Mouse (Mus musculus) hindbrain, embryonic 12.5 days (tissue): Measurements from ENCODE around the gene Focad. TPM values are rescaled to one million over a fixed set of nuclear protein-coding genes. Genes with fewer than 3 reads are reported as not detected.

Source experiments
- microRNA counts: library from miRNA; unstranded; fragments of <30 nt; microRNA quantifications from one replicate; lab custom pipeline; 2017
- microRNA-seq: library from miRNA; unstranded; fragments of <30 nt; microRNA quantifications from one replicate; pipeline ENCODE4, GENCODE M21; 2017
- polyA plus RNA-seq: library from polyadenylated mRNA; unstranded; fragments of >200 nt; fragmentation: Nextera tagmentation; extraction: Ambion mirVana; gene quantifications from 2 replicates; pipeline ENCODE4 v1.2.1, GENCODE M21; 2016

Gene Focad
- polyA plus RNA-seq, 1 experiment from 2014 or later = 13.7 TPM

MicroRNAs encoded within 50 kb of the gene (microRNA counts, 519-probe panel; counts per million panel counts)
- 470 counts per million, percentile 58 among the panel's probes with 10 or more counts for microRNA mmu-miR-491 (lab: Ali Mortazavi, UCI)

Small RNA genes within 50 kb of the gene (microRNA-seq; reads per million reads assigned to microRNA genes)
- gene Mir491 = 5.4 reads per million, percentile 14 among the genes with 10 or more reads in this experiment

Other genes with a start within 250 kb of the Focad start
- gene Mllt3, start 61.3 kb upstream of the Focad start, polyA plus RNA-seq = 89.8 and 103 TPM in 2 replicates